Mouse (Mus musculus): ENCODE measurements around the gene Sema5a. TPM values are rescaled to one million over a fixed set of nuclear protein-coding genes. Genes with fewer than 3 reads are reported as not detected.

Sema5a gene
- total RNA-seq, 2 experiments from 2014 or later: 4.4 to 4.8 TPM

- no peak for DNase-seq
Measured at GRCm38 (mm10) chr15:32647061-32647687, 402.6 kb downstream of the Sema5a start.

- DNase-seq: no peak
Measured at GRCm38 (mm10) chr15:32654046-32654445, 409.4 kb downstream of the Sema5a start.

GRCm38 (mm10) chr15:32656017-32656416 is 411.4 kb downstream of the Sema5a start:
- no peak for DNase-seq

GRCm38 (mm10) chr15:32676446-32676845 is 431.8 kb downstream of the Sema5a start:
- peak; percentile 30 for DNase-seq

GRCm38 (mm10) chr15:32685152-32685551 is 440.5 kb downstream of the Sema5a start:
- no peak for DNase-seq

GRCm38 (mm10) chr15:32691021-32691420 is 446.4 kb downstream of the Sema5a start:
- no peak for DNase-seq

GRCm38 (mm10) chr15:32693006-32693405 is 448.4 kb downstream of the Sema5a start:
- DNase-seq: no peak

- DNase-seq: no peak
Measured at GRCm38 (mm10) chr15:32717298-32717985, 472.8 kb downstream of the Sema5a start.

- peak; percentile 8 for DNase-seq
Measured at GRCm38 (mm10) chr15:32718293-32718963, 473.8 kb downstream of the Sema5a start.

GRCm38 (mm10) chr15:32718964-32719311 is 474.3 kb downstream of the Sema5a start:
- no peak for DNase-seq

GRCm38 (mm10) chr15:32730839-32731238 is 486.2 kb downstream of the Sema5a start:
- DNase-seq: no peak

Other genes with a start within 250 kb of the Sema5a start
- not detected for gene Tas2r119, start 67.5 kb upstream of the Sema5a start, total RNA-seq (2021)

Data from gastrocnemius, postnatal 25 days (tissue).